ENCODE assay signal across 23 mouse cellular contexts in genomic region chr9:48455961-48456360, GRCm38 (mm10). TPM values are rescaled to one million over a fixed set of nuclear protein-coding genes. Genes with fewer than 3 reads are reported as not detected.
A peak's percentile ranks its signal among the peaks of the same experiment; 100 is the strongest.
DNase-seq lines count a peak whose midpoint lies in the region; ATAC-seq and TF ChIP-seq lines count a peak whose summit lies in the region.
"Had no signal": no experiment of that assay in that cellular context is flagged by ENCODE, and none has a peak within 500 bp of the region (broad histone marks: within the 10 kb centered on the region; RNA-seq: fewer than 3 reads in every experiment).

No protein-coding gene starts in this region.

- 96% methylated on average over 3 of the region's 3 CpGs for WGBS in forebrain, embryonic 11.5 days
- WGBS in forebrain, embryonic 13.5 days, result 94% methylated on average over 3 of the region's 3 CpGs
- WGBS in intestine, embryonic 14.5 days, result 75% methylated on average over 3 of the region's 3 CpGs
- 75% methylated on average over 3 of the region's 3 CpGs for WGBS in intestine, embryonic 16.5 days

- no peaks in the 10 kb centered on the region for H3K4me1 ChIP-seq in forebrain, embryonic 11.5 days (replicated peaks; ENCODE audit: control insufficient read depth, insufficient read depth, low read length)
- H3K4me1 ChIP-seq in forebrain, embryonic 13.5 days, result no peaks in the 10 kb centered on the region
- no peaks in the 10 kb centered on the region for H3K4me1 ChIP-seq in intestine, embryonic 14.5 days (replicated peaks; ENCODE audit: control insufficient read depth, insufficient read depth, low read length)
- no peaks in the 10 kb centered on the region for H3K4me1 ChIP-seq in intestine, embryonic 16.5 days (ENCODE audit: control insufficient read depth, insufficient read depth, low read length)
- H3K4me1 ChIP-seq: embryonic facial prominence, embryonic 12.5 days; embryonic facial prominence, embryonic 15.5 days; forebrain, embryonic 12.5 days; heart, embryonic 13.5 days; hindbrain, embryonic 12.5 days; hindbrain, embryonic 15.5 days; intestine, embryonic 15.5 days had no signal

- no peaks in the 10 kb centered on the region for H3K36me3 ChIP-seq in forebrain, embryonic 11.5 days (ENCODE audit: control insufficient read depth, insufficient read depth, low read length)
- H3K36me3 ChIP-seq in forebrain, embryonic 13.5 days (ENCODE audit: poor library complexity, severe bottlenecking), result no peaks in the 10 kb centered on the region
- H3K36me3 ChIP-seq in intestine, embryonic 14.5 days (ENCODE audit: control insufficient read depth, insufficient read depth, low read length), result no peaks in the 10 kb centered on the region
- no peaks in the 10 kb centered on the region for H3K36me3 ChIP-seq in intestine, embryonic 16.5 days (ENCODE audit: control insufficient read depth, insufficient read depth, low read length)
- H3K36me3 ChIP-seq: embryonic facial prominence, embryonic 12.5 days; embryonic facial prominence, embryonic 15.5 days; forebrain, embryonic 12.5 days; heart, embryonic 13.5 days; hindbrain, embryonic 12.5 days; hindbrain, embryonic 15.5 days; intestine, embryonic 15.5 days had no signal

- no peaks in the 10 kb centered on the region for H3K9me3 ChIP-seq in forebrain, embryonic 11.5 days (ENCODE audit: control insufficient read depth, low read length)
- no peaks in the 10 kb centered on the region for H3K9me3 ChIP-seq in forebrain, embryonic 13.5 days (replicated peaks)
- H3K9me3 ChIP-seq in intestine, embryonic 14.5 days (ENCODE audit: control insufficient read depth, low read length), result no peaks in the 10 kb centered on the region
- H3K9me3 ChIP-seq in intestine, embryonic 16.5 days (ENCODE audit: control insufficient read depth, low read length), result no peaks in the 10 kb centered on the region
- H3K9me3 ChIP-seq: embryonic facial prominence, embryonic 12.5 days; embryonic facial prominence, embryonic 15.5 days; forebrain, embryonic 12.5 days; heart, embryonic 13.5 days; hindbrain, embryonic 12.5 days; hindbrain, embryonic 15.5 days; intestine, embryonic 15.5 days had no signal

- H3K27ac ChIP-seq in forebrain, embryonic 11.5 days (ENCODE audit: low read depth, low read length), result no peak overlapping the region
- no peak overlapping the region for H3K27ac ChIP-seq in forebrain, embryonic 13.5 days
- H3K27ac ChIP-seq in intestine, embryonic 14.5 days (ENCODE audit: low read depth), result no peak overlapping the region
- H3K27ac ChIP-seq in intestine, embryonic 16.5 days (ENCODE audit: low read length), result no peak overlapping the region
- no peak overlapping the region for H3K27ac ChIP-seq in left cerebral cortex, adult 2 months
- H3K27ac ChIP-seq: embryonic facial prominence, embryonic 12.5 days; embryonic facial prominence, embryonic 15.5 days; forebrain, embryonic 12.5 days; heart, embryonic 13.5 days; hindbrain, embryonic 12.5 days; hindbrain, embryonic 15.5 days; intestine, embryonic 15.5 days had no signal

- no peaks in the 10 kb centered on the region for H3K27me3 ChIP-seq in forebrain, embryonic 11.5 days (ENCODE audit: control insufficient read depth, insufficient read depth, low read length)
- H3K27me3 ChIP-seq in forebrain, embryonic 13.5 days, result no peaks in the 10 kb centered on the region
- H3K27me3 ChIP-seq in intestine, embryonic 14.5 days (replicated peaks; ENCODE audit: control insufficient read depth, insufficient read depth, low read length), result no peaks in the 10 kb centered on the region
- H3K27me3 ChIP-seq in intestine, embryonic 16.5 days (replicated peaks; ENCODE audit: control insufficient read depth, insufficient read depth, low read length), result no peaks in the 10 kb centered on the region
- H3K27me3 ChIP-seq: embryonic facial prominence, embryonic 12.5 days; embryonic facial prominence, embryonic 15.5 days; forebrain, embryonic 12.5 days; heart, embryonic 13.5 days; hindbrain, embryonic 12.5 days; hindbrain, embryonic 15.5 days; intestine, embryonic 15.5 days had no signal

- DNase-seq in forebrain, embryonic 11.5 days (ENCODE audit: low spot score), result peak; percentile 30
- peak; percentile 12 for DNase-seq in intestine, embryonic 14.5 days (ENCODE audit: low spot score)
- DNase-seq in 416B (ENCODE audit: low read depth), result peak; percentile 51
- DNase-seq in urinary bladder, postnatal 10 days (ENCODE audit: low spot score), result no peak
- DNase-seq in left cerebral cortex, adult 2 months (ENCODE audit: extremely low spot score in 1 of 2, low spot score in 2 of 2), result no peak
- DNase-seq: adrenal gland, adult 2 months; adrenal gland, postnatal 14 days; cerebellum, adult 11 months; cerebellum, adult 2 months; cerebellum, adult 9-11 months; cerebellum, postnatal 25 days; gastrocnemius, postnatal 10 days; gastrocnemius, postnatal 36 days had no signal

- no peak overlapping the region for H3K4me2 ChIP-seq in forebrain, embryonic 11.5 days (ENCODE audit: low read depth, low read length, severe bottlenecking)
- H3K4me2 ChIP-seq in forebrain, embryonic 13.5 days, result no peak overlapping the region
- no peak overlapping the region for H3K4me2 ChIP-seq in intestine, embryonic 14.5 days (ENCODE audit: low read length)
- no peak overlapping the region for H3K4me2 ChIP-seq in intestine, embryonic 16.5 days (ENCODE audit: low read depth, low read length)
- H3K4me2 ChIP-seq: embryonic facial prominence, embryonic 12.5 days; embryonic facial prominence, embryonic 15.5 days; forebrain, embryonic 12.5 days; heart, embryonic 13.5 days; hindbrain, embryonic 12.5 days; hindbrain, embryonic 15.5 days; intestine, embryonic 15.5 days had no signal

- H3K9ac ChIP-seq in forebrain, embryonic 11.5 days (ENCODE audit: low read length), result no peak overlapping the region; the same call in 1 of the 2 replicates
- no peak overlapping the region for H3K9ac ChIP-seq in forebrain, embryonic 13.5 days
- no peak overlapping the region for H3K9ac ChIP-seq in intestine, embryonic 14.5 days (ENCODE audit: low read length)
- no peak overlapping the region for H3K9ac ChIP-seq in intestine, embryonic 16.5 days (ENCODE audit: low read depth, low read length)
- H3K9ac ChIP-seq: embryonic facial prominence, embryonic 12.5 days; embryonic facial prominence, embryonic 15.5 days; forebrain, embryonic 12.5 days; heart, embryonic 13.5 days; hindbrain, embryonic 12.5 days; hindbrain, embryonic 15.5 days; intestine, embryonic 15.5 days had no signal

- intact Hi-C loops in left cerebral cortex, adult 2 months (cut with DNase I), result no loop called here

- no peak overlapping the region for H3K4me3 ChIP-seq in forebrain, embryonic 11.5 days (ENCODE audit: low read depth, low read length)
- no peak overlapping the region for H3K4me3 ChIP-seq in forebrain, embryonic 13.5 days
- no peak overlapping the region for H3K4me3 ChIP-seq in intestine, embryonic 14.5 days (ENCODE audit: low read depth, low read length)
- no peak overlapping the region for H3K4me3 ChIP-seq in intestine, embryonic 16.5 days (ENCODE audit: low read length)
- H3K4me3 ChIP-seq in left cerebral cortex, adult 2 months, result no peak overlapping the region
- H3K4me3 ChIP-seq: embryonic facial prominence, embryonic 12.5 days; embryonic facial prominence, embryonic 15.5 days; forebrain, embryonic 12.5 days; heart, embryonic 13.5 days; hindbrain, embryonic 12.5 days; hindbrain, embryonic 15.5 days; intestine, embryonic 15.5 days had no signal

- no peak for TF ChIP-seq CTCF in left cerebral cortex, adult 2 months (IDR thresholded peaks at IDR 0.05)

- no peak for ATAC-seq in forebrain, embryonic 11.5 days (replicated peaks; ENCODE audit: low FRiP score)
- no peak for ATAC-seq in forebrain, embryonic 13.5 days
- ATAC-seq in intestine, embryonic 14.5 days (replicated peaks; ENCODE audit: low FRiP score, low TSS enrichment, low read depth), result no peak
- ATAC-seq in intestine, embryonic 16.5 days, result no peak
- ATAC-seq: forebrain, embryonic 16.5 days; intestine, embryonic 15.5 days had no signal

RNA-seq across cellular contexts. Expression of gene Rexo2, which starts 24.5 kb away (rescaled TPM):
- polyA plus RNA-seq in forebrain, embryonic 11.5 days (2014; fragmentation: Nextera tagmentation; extraction: Ambion mirVana), result 91.5 and 100 TPM in 2 replicates
- 99.8 and 105 TPM in 2 replicates for polyA plus RNA-seq in forebrain, embryonic 13.5 days (2015; fragmentation: Nextera tagmentation; extraction: Ambion mirVana)
- 85.7 and 90.9 TPM in 2 replicates for polyA plus RNA-seq in intestine, embryonic 14.5 days (2014; fragmentation: Nextera tagmentation; extraction: Ambion mirVana)
- polyA plus RNA-seq in intestine, embryonic 16.5 days (2015; fragmentation: Nextera tagmentation; extraction: Ambion mirVana), result 97.9 and 108 TPM in 2 replicates
- total RNA-seq in left cerebral cortex, adult 2 months (2021), result 10 to 100 TPM; 95.4 to 99.5 TPM

RNA-seq across cellular contexts. Expression of gene Rbm7, which starts 39.1 kb away (rescaled TPM):
- polyA plus RNA-seq in forebrain, embryonic 11.5 days (2014; fragmentation: Nextera tagmentation; extraction: Ambion mirVana), result 120 and 132 TPM in 2 replicates
- polyA plus RNA-seq in forebrain, embryonic 13.5 days (2015; fragmentation: Nextera tagmentation; extraction: Ambion mirVana), result 122 TPM in 2 replicates
- polyA plus RNA-seq in intestine, embryonic 14.5 days (2014; fragmentation: Nextera tagmentation; extraction: Ambion mirVana), result 109 and 121 TPM in 2 replicates
- polyA plus RNA-seq in intestine, embryonic 16.5 days (2015; fragmentation: Nextera tagmentation; extraction: Ambion mirVana), result 104 and 110 TPM in 2 replicates
- 10 to 100 TPM; 32.1 to 36.1 TPM for total RNA-seq in left cerebral cortex, adult 2 months (2021)

RNA-seq across cellular contexts. Expression of gene Gm5617, which starts 39.3 kb away (rescaled TPM):
- polyA plus RNA-seq in forebrain, embryonic 11.5 days (2014; fragmentation: Nextera tagmentation; extraction: Ambion mirVana), result 34.5 and 35.8 TPM in 2 replicates
- 35.1 and 41.5 TPM in 2 replicates for polyA plus RNA-seq in forebrain, embryonic 13.5 days (2015; fragmentation: Nextera tagmentation; extraction: Ambion mirVana)
- 32.1 and 32.6 TPM in 2 replicates for polyA plus RNA-seq in intestine, embryonic 14.5 days (2014; fragmentation: Nextera tagmentation; extraction: Ambion mirVana)
- polyA plus RNA-seq in intestine, embryonic 16.5 days (2015; fragmentation: Nextera tagmentation; extraction: Ambion mirVana), result 30.0 and 32.1 TPM in 2 replicates
- 1 to 10 TPM; 9.3 to 9.4 TPM for total RNA-seq in left cerebral cortex, adult 2 months (2021)

Comparison
In these comparisons a context has a peak if more than half of its experiments do, and no peak if none do; other contexts are left out.
1. DNase-seq: peak in forebrain, embryonic 11.5 days (single experiment), intestine, embryonic 14.5 days (single experiment) and 416B (single experiment); none in urinary bladder, postnatal 10 days (single experiment) and left cerebral cortex, adult 2 months (0 of 2).